In genomic region chr11:69584937-69585336, GRCm38 (mm10) we compare ENCODE assay signal across 27 mouse cellular contexts. TPM values are rescaled to one million over a fixed set of nuclear protein-coding genes. Genes with fewer than 3 reads are reported as not detected.
A peak's percentile ranks its signal among the peaks of the same experiment; 100 is the strongest.
DNase-seq lines count a peak whose midpoint lies in the region; ATAC-seq and TF ChIP-seq lines count a peak whose summit lies in the region.
"Had no signal": no experiment of that assay in that cellular context is flagged by ENCODE, and none has a peak within 500 bp of the region (broad histone marks: within the 10 kb centered on the region; RNA-seq: fewer than 3 reads in every experiment).

No protein-coding gene starts in this region.

- H3K9ac ChIP-seq in liver, embryonic 12.5 days, result peak overlapping the region; percentile 50
- H3K9ac ChIP-seq: embryonic facial prominence, embryonic 12.5 days; heart, embryonic 13.5 days; hindbrain, embryonic 13.5 days had no signal

- intact Hi-C loops in left cerebral cortex, postnatal 10 days (cut with DNase I), result no loop called here

- 88% methylated on average over 13 of the region's 13 CpGs for WGBS in bone marrow, adult 2 months
- 84% methylated on average over 13 of the region's 13 CpGs for WGBS in liver, embryonic 12.5 days (ENCODE audit: insufficient replicate concordance)

- DNase-seq in heart, adult 11 months, result peak; percentile 79
- no peak for DNase-seq in heart, adult 18-20 months
- no peak for DNase-seq in embryo, embryonic 10.5 days (ENCODE audit: low spot score)
- DNase-seq in left cerebral cortex, postnatal 10 days (ENCODE audit: extremely low spot score in 1 of 2, low spot score in 2 of 2), result no peak
- no peak for DNase-seq in urinary bladder, postnatal 25 days (ENCODE audit: low spot score)
- DNase-seq: cerebellum, adult 8-10 months; gastrocnemius, adult 2 months; kidney, adult 9 months; kidney, postnatal 25 days; left cerebral cortex, postnatal 4 days; lung, postnatal 14 days had no signal

- H3K27ac ChIP-seq in bone marrow, adult 2 months (ENCODE audit: control insufficient read depth, insufficient read depth, low read depth, low read length, poor library complexity), result peak overlapping the region; percentile 42; the same call in 1 of the 2 replicates
- peak overlapping the region; percentile 95 for H3K27ac ChIP-seq in liver, embryonic 12.5 days
- H3K27ac ChIP-seq: embryonic facial prominence, embryonic 12.5 days; gastrocnemius, adult 2 months; heart, embryonic 13.5 days; hindbrain, embryonic 13.5 days; stomach, postnatal 0 days had no signal

- no peak for ATAC-seq in liver, embryonic 12.5 days
- ATAC-seq: midbrain, embryonic 16.5 days; Patski had no signal

- H3K4me2 ChIP-seq in liver, embryonic 12.5 days, result peak overlapping the region; percentile 63
- H3K4me2 ChIP-seq: embryonic facial prominence, embryonic 12.5 days; heart, embryonic 13.5 days; hindbrain, embryonic 13.5 days had no signal

- TF ChIP-seq POLR2A in bone marrow, adult 2 months (IDR thresholded peaks at IDR 0.05; ENCODE audit: borderline replicate concordance, control insufficient read depth, low read depth, low read length), result no peak

- no peaks in the 10 kb centered on the region for H3K9me3 ChIP-seq in liver, embryonic 12.5 days (replicated peaks)
- H3K9me3 ChIP-seq: embryonic facial prominence, embryonic 12.5 days; heart, embryonic 13.5 days; hindbrain, embryonic 13.5 days had no signal

- H3K4me3 ChIP-seq in bone marrow, adult 2 months (replicated peaks; ENCODE audit: control insufficient read depth, low read depth, low read length), result no peak overlapping the region
- 0 out of 2 replicates have a peak overlapping the region, but pooled peaks have one; percentile 4 for H3K4me3 ChIP-seq in liver, embryonic 12.5 days
- H3K4me3 ChIP-seq: embryonic facial prominence, embryonic 12.5 days; gastrocnemius, adult 2 months; heart, embryonic 13.5 days; hindbrain, embryonic 13.5 days had no signal

- peaks cover 56% of the 10 kb centered on the region for H3K36me3 ChIP-seq in liver, embryonic 12.5 days

- no peak for TF ChIP-seq CTCF in bone marrow, adult 2 months (IDR thresholded peaks at IDR 0.05; ENCODE audit: control insufficient read depth, insufficient read depth, low read length)

- peaks cover 4% of the 10 kb centered on the region for H3K4me1 ChIP-seq in bone marrow, adult 2 months (ENCODE audit: control insufficient read depth, insufficient read depth, low read length)
- peaks cover 83% of the 10 kb centered on the region for H3K4me1 ChIP-seq in liver, embryonic 12.5 days

- no peaks in the 10 kb centered on the region for H3K27me3 ChIP-seq in liver, embryonic 12.5 days (replicated peaks)
- H3K27me3 ChIP-seq: embryonic facial prominence, embryonic 12.5 days; heart, embryonic 13.5 days; hindbrain, embryonic 13.5 days; Patski had no signal

RNA-seq across cellular contexts. Expression of gene Trp53, which starts 4.8 kb away (rescaled TPM):
- total RNA-seq in heart, adult 18-20 months (2021), result 10 to 100 TPM; 15.0 to 15.5 TPM
- polyA plus RNA-seq in bone marrow, adult 2 months (2011; ENCODE audit: insufficient read depth, insufficient read length, low replicate concordance, missing spikeins), result 34.5 and 71.7 TPM in 2 replicates
- polyA plus RNA-seq in liver, embryonic 12.5 days (2016; fragmentation: Nextera tagmentation; extraction: Ambion mirVana), result 110 TPM in 2 replicates
- 10 to 100 TPM; 20.5 to 26.1 TPM for total RNA-seq in left cerebral cortex, postnatal 10 days (2021)

RNA-seq across cellular contexts. Expression of gene Wrap53, which starts 4.9 kb away (rescaled TPM):
- 1 to 10 TPM; 5.0 to 5.4 TPM for total RNA-seq in heart, adult 18-20 months (2021)
- 28.1 and 36.2 TPM in 2 replicates for polyA plus RNA-seq in bone marrow, adult 2 months (2011; ENCODE audit: insufficient read depth, insufficient read length, low replicate concordance, missing spikeins)
- 24.3 and 27.1 TPM in 2 replicates for polyA plus RNA-seq in liver, embryonic 12.5 days (2016; fragmentation: Nextera tagmentation; extraction: Ambion mirVana)
- total RNA-seq in left cerebral cortex, postnatal 10 days (2021), result 1 to 10 TPM; 6.3 to 7.6 TPM

RNA-seq across cellular contexts. Expression of gene Atp1b2, which starts 20.8 kb away (rescaled TPM):
- 10 to 100 TPM; 15.2 to 16.4 TPM for total RNA-seq in heart, adult 18-20 months (2021)
- 12.1 and 16.9 TPM in 2 replicates for polyA plus RNA-seq in bone marrow, adult 2 months (2011; ENCODE audit: insufficient read depth, insufficient read length, low replicate concordance, missing spikeins)
- polyA plus RNA-seq in liver, embryonic 12.5 days (2016; fragmentation: Nextera tagmentation; extraction: Ambion mirVana), result 38.3 and 39.8 TPM in 2 replicates
- total RNA-seq in left cerebral cortex, postnatal 10 days (2021), result 100 to 1,000 TPM; 395 to 416 TPM
- total RNA-seq: neutrophil, adult 5-6 weeks had no signal

RNA-seq across cellular contexts. Expression of gene Efnb3, which starts 24.9 kb away (rescaled TPM):
- 100 to 1,000 TPM; 111 to 140 TPM for total RNA-seq in heart, adult 18-20 months (2021)
- polyA plus RNA-seq in bone marrow, adult 2 months (2011; ENCODE audit: insufficient read depth, insufficient read length, low replicate concordance, missing spikeins), result 1.9 and 2.2 TPM in 2 replicates
- polyA plus RNA-seq in liver, embryonic 12.5 days (2016; fragmentation: Nextera tagmentation; extraction: Ambion mirVana), result 1.7 and 2.3 TPM in 2 replicates
- 100 to 1,000 TPM; 147 to 154 TPM for total RNA-seq in left cerebral cortex, postnatal 10 days (2021)
- total RNA-seq: granulocyte monocyte progenitor cell, adult 5-6 weeks; liver, adult 2 months had no signal

RNA-seq across cellular contexts. Expression of gene Shbg, which starts 32.8 kb away (rescaled TPM):
- total RNA-seq in heart, adult 18-20 months (2021), result not detected
- polyA plus RNA-seq in bone marrow, adult 2 months (2011; ENCODE audit: insufficient read depth, insufficient read length, low replicate concordance, missing spikeins), result not detected in 2 replicates
- polyA plus RNA-seq in liver, embryonic 12.5 days (2016; fragmentation: Nextera tagmentation; extraction: Ambion mirVana), result 33.0 and 34.9 TPM in 2 replicates
- total RNA-seq in left cerebral cortex, postnatal 10 days (2021), result not detected
- total RNA-seq: gastrocnemius, adult 2 months; granulocyte monocyte progenitor cell, adult 5-6 weeks; heart, postnatal 25 days; left cerebral cortex, adult 18-20 months; left cerebral cortex, postnatal 4 days; liver, adult 2 months; megakaryocyte-erythroid progenitor cell, adult 5-6 weeks; neutrophil, adult 5-6 weeks had no signal
- polyA plus RNA-seq: embryonic facial prominence, embryonic 12.5 days; hindbrain, embryonic 13.5 days; intestine, embryonic 14.5 days; midbrain, embryonic 16.5 days; Patski; stomach, postnatal 0 days; urinary bladder, adult 2 months had no signal

Comparison
In these comparisons a context has a peak if more than half of its experiments do, and no peak if none do; other contexts are left out.
1. RNA of gene Atp1b2, which starts 20.8 kb away (total RNA-seq): 395 to 416 TPM in left cerebral cortex, postnatal 10 days; 15.2 to 16.4 TPM in heart, adult 18-20 months; every median in the first group is over 10 times any median in the second.